Mouse (Mus musculus): ENCODE measurements around the gene Reep1.

The Reep1 gene

GRCm38 (mm10) chr6:71780431-71780830 is 73.1 kb downstream of the Reep1 start:
- no peak for ATAC-seq (ENCODE audit: low TSS enrichment)

- peak; percentile 68; the same call in 1 of the 2 replicates for ATAC-seq (ENCODE audit: low TSS enrichment)
These were observed 75.8 kb downstream of the Reep1 start for GRCm38 (mm10) chr6:71783165-71783564.

GRCm38 (mm10) chr6:71788348-71788747 is 81.0 kb downstream of the Reep1 start:
- no peak for ATAC-seq (ENCODE audit: low TSS enrichment)

GRCm38 (mm10) chr6:71791771-71792170 is 84.4 kb downstream of the Reep1 start:
- ATAC-seq (ENCODE audit: low TSS enrichment): no peak

GRCm38 (mm10) chr6:71799391-71799790 is 92.0 kb downstream of the Reep1 start:
- no peak for ATAC-seq (ENCODE audit: low TSS enrichment)

- ATAC-seq (ENCODE audit: low TSS enrichment): no peak
These were observed 93.8 kb downstream of the Reep1 start for GRCm38 (mm10) chr6:71801011-71801713.

GRCm38 (mm10) chr6:71801714-71802094 is 94.3 kb downstream of the Reep1 start:
- peak; percentile 68 for ATAC-seq (ENCODE audit: low TSS enrichment)

GRCm38 (mm10) chr6:71803609-71804008 is 96.2 kb downstream of the Reep1 start:
- ATAC-seq (ENCODE audit: low TSS enrichment): peak; percentile 6

- ATAC-seq (ENCODE audit: low TSS enrichment): peak; percentile 62
These were observed 96.9 kb downstream of the Reep1 start for GRCm38 (mm10) chr6:71804061-71804829.

GRCm38 (mm10) chr6:71806713-71807112 is 99.4 kb downstream of the Reep1 start:
- ATAC-seq (ENCODE audit: low TSS enrichment): no peak

GRCm38 (mm10) chr6:71809890-71810289 is 102.5 kb downstream of the Reep1 start:
- no peak for ATAC-seq (ENCODE audit: low TSS enrichment)

- no peak for ATAC-seq (ENCODE audit: low TSS enrichment)
These were observed 105.5 kb downstream of the Reep1 start for GRCm38 (mm10) chr6:71812820-71813219.

- no peak for ATAC-seq (ENCODE audit: low TSS enrichment)
These were observed 112.5 kb downstream of the Reep1 start for GRCm38 (mm10) chr6:71819764-71820292.

- ATAC-seq (ENCODE audit: low TSS enrichment): peak; percentile 24
These were observed 115.7 kb downstream of the Reep1 start for GRCm38 (mm10) chr6:71823085-71823484.

GRCm38 (mm10) chr6:71823488-71823887 is 116.1 kb downstream of the Reep1 start:
- ATAC-seq (ENCODE audit: low TSS enrichment): peak; percentile 97

- no peak for ATAC-seq (ENCODE audit: low TSS enrichment)
These were observed 116.6 kb downstream of the Reep1 start for GRCm38 (mm10) chr6:71823961-71824360.

- no peak for ATAC-seq (ENCODE audit: low TSS enrichment)
These were observed 119.5 kb downstream of the Reep1 start, which contains the start of gene Mrpl35 for GRCm38 (mm10) chr6:71826869-71827268. Gene Mrpl35, minus strand, starts transcription at chr6:71826969.

GRCm38 (mm10) chr6:71829768-71830167 is 122.4 kb downstream of the Reep1 start:
- ATAC-seq (ENCODE audit: low TSS enrichment): no peak

- peak; percentile 96 for ATAC-seq (ENCODE audit: low TSS enrichment)
These were observed 123.6 kb downstream of the Reep1 start, which contains the start of gene Immt for GRCm38 (mm10) chr6:71830690-71831580. Gene Immt, plus strand, starts transcription at chr6:71831331.

- ATAC-seq (ENCODE audit: low TSS enrichment): peak; percentile 96
These were observed 124.2 kb downstream of the Reep1 start for GRCm38 (mm10) chr6:71831581-71831960.

GRCm38 (mm10) chr6:71836811-71837210 is 129.4 kb downstream of the Reep1 start:
- no peak for ATAC-seq (ENCODE audit: low TSS enrichment)

- ATAC-seq (ENCODE audit: low TSS enrichment): no peak
These were observed 132.5 kb downstream of the Reep1 start for GRCm38 (mm10) chr6:71839815-71840214.

Measured in frontal cortex, adult (tissue).